Mouse (Mus musculus) 3134 (cell line): Measurements from ENCODE around the gene Mmrn2.
A peak's percentile ranks its signal among the peaks of the same experiment; 100 is the strongest.
"Not testable (repeated sequence)": the region's sequence is repeated elsewhere in the genome, so short reads cannot be mapped to it uniquely, and the experiment has no call there.

Source experiments
- DNase-seq: peaks from one replicate; pipeline ENCODE4 v3.0.0-alpha.2; 2011; ENCODE audit warnings: low spot score; ENCODE audit not compliant: insufficient read length; ENCODE audit errors: extremely low read depth

Gene Mmrn2

GRCm38 (mm10) chr14:34400021-34400420 lies 24.8 kb downstream of the Mmrn2 start:
- DNase-seq, result no peak

- peak; percentile 30 for DNase-seq
Measured at GRCm38 (mm10) chr14:34401135-34401534, 25.9 kb downstream of the Mmrn2 start.

- no peak for DNase-seq
Measured at GRCm38 (mm10) chr14:34402871-34403270, 27.6 kb downstream of the Mmrn2 start.

- DNase-seq, result no peak
Measured at GRCm38 (mm10) chr14:34403424-34403823, 28.2 kb downstream of the Mmrn2 start.

GRCm38 (mm10) chr14:34410716-34411115 lies 35.5 kb downstream of the Mmrn2 start:
- DNase-seq, result no peak

GRCm38 (mm10) chr14:34412164-34412896 lies 37.1 kb downstream of the Mmrn2 start:
- DNase-seq, result no peak

GRCm38 (mm10) chr14:34416946-34417345 lies 41.7 kb downstream of the Mmrn2 start:
- not testable (repeated sequence) for DNase-seq

- DNase-seq, result no peak
Measured at GRCm38 (mm10) chr14:34417501-34417900, 42.2 kb downstream of the Mmrn2 start.

GRCm38 (mm10) chr14:34421078-34421477 lies 45.8 kb downstream of the Mmrn2 start:
- DNase-seq, result peak; percentile 35

GRCm38 (mm10) chr14:34428274-34428673 lies 53.0 kb downstream of the Mmrn2 start:
- no peak for DNase-seq

- no peak for DNase-seq
Measured at GRCm38 (mm10) chr14:34429069-34429468, 53.8 kb downstream of the Mmrn2 start.

- DNase-seq, result no peak
Measured at GRCm38 (mm10) chr14:34440526-34441066, 65.3 kb downstream of the Mmrn2 start.

- no peak for DNase-seq
Measured at GRCm38 (mm10) chr14:34442531-34442930, 67.3 kb downstream of the Mmrn2 start.

- no peak for DNase-seq
Measured at GRCm38 (mm10) chr14:34444368-34444767, 69.1 kb downstream of the Mmrn2 start.

GRCm38 (mm10) chr14:34444924-34445323 lies 69.7 kb downstream of the Mmrn2 start:
- DNase-seq, result no peak

GRCm38 (mm10) chr14:34445348-34445747 lies 70.1 kb downstream of the Mmrn2 start:
- DNase-seq, result no peak

GRCm38 (mm10) chr14:34446624-34447023 lies 71.4 kb downstream of the Mmrn2 start:
- DNase-seq, result no peak

GRCm38 (mm10) chr14:34447659-34448058 lies 72.4 kb downstream of the Mmrn2 start:
- DNase-seq, result no peak

- no peak for DNase-seq
Measured at GRCm38 (mm10) chr14:34448398-34448797, 73.1 kb downstream of the Mmrn2 start.

- DNase-seq, result no peak
Measured at GRCm38 (mm10) chr14:34449807-34450206, 74.5 kb downstream of the Mmrn2 start.

GRCm38 (mm10) chr14:34450451-34450850 lies 75.2 kb downstream of the Mmrn2 start:
- no peak for DNase-seq

GRCm38 (mm10) chr14:34451872-34452271 lies 76.6 kb downstream of the Mmrn2 start:
- no peak for DNase-seq
